Mouse (Mus musculus): Measurements from ENCODE around the gene Rnf11.

DNA sequence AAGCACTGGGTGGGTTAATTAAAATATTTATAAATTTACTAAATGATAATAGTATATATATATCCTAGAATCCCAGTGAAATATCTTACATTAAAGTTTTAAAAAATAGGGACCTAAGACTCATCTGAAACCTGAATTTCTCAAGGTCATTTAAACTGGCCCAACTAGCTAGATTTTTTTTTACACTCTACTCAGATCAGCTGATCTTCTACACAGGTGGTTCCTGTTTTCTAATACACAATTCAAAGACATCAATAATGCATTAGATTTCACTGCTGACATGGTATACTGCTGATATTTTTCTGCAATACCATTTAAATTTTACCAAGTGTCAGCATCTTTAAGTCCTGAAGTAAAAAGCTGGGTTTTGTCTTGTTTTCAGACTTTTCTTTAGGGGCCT is 20.6 kb downstream of the Rnf11 start:
- TF ChIP-seq SMC3 (IDR thresholded peaks at IDR 0.05; ENCODE audit: low read depth, low read length) (no peak), CTCF (conservative IDR thresholded peaks at IDR 0.05 in 1 of 2, IDR thresholded peaks at IDR 0.05 in 1 of 2; ENCODE audit: low read depth in 2 of 2, low read length in 2 of 2) (no peak), JUN (IDR thresholded peaks at IDR 0.05; ENCODE audit: insufficient read depth, low read depth, low read length) (no peak), MYC (IDR thresholded peaks at IDR 0.05; ENCODE audit: low read depth, low read length) (no peak), NELFE (IDR thresholded peaks at IDR 0.05; ENCODE audit: low read depth, low read length) (no peak), MAX (IDR thresholded peaks at IDR 0.05; ENCODE audit: low read length) (no peak)

All from CH12.LX (cell line).